Mouse (Mus musculus) midbrain, embryonic 15.5 days (tissue): ENCODE measurements around the gene Trip13. TPM values are rescaled to one million over a fixed set of nuclear protein-coding genes. Genes with fewer than 3 reads are reported as not detected.

ENCODE experiments used
- ATAC-seq: fragments of 200-750 bp; cut with Nextera tagmentation; replicated peaks from 2 replicates; pipeline ENCODE4 v1.8.0; 2017; ENCODE audit warnings: moderate TSS enrichment
- H3K27ac ChIP-seq: fragments of 300-500 bp; sonication (generic); 2 replicates; pipeline ENCODE4 v1.5.1; 2015; ENCODE audit warnings: mild to moderate bottlenecking, inconsistent platforms
- H3K27me3 ChIP-seq: fragments of 300-500 bp; sonication (generic); replicated peaks from 2 replicates; pipeline ENCODE4 v1.6.1; 2015; ENCODE audit warnings: inconsistent platforms
- H3K36me3 ChIP-seq: fragments of 300-500 bp; sonication (generic); replicated peaks from 2 replicates; pipeline ENCODE4 v1.6.1; 2015; ENCODE audit warnings: inconsistent platforms
- H3K4me1 ChIP-seq: fragments of 300-500 bp; sonication (generic); 2 replicates; pipeline ENCODE4 v1.6.1; 2015; ENCODE audit warnings: inconsistent platforms
- H3K4me2 ChIP-seq: fragments of 300-500 bp; sonication (generic); 2 replicates; pipeline ENCODE4 v1.6.1; 2015; ENCODE audit warnings: inconsistent platforms, mild to moderate bottlenecking, moderate library complexity
- H3K4me3 ChIP-seq: fragments of 300-500 bp; sonication (generic); 2 replicates; pipeline ENCODE4 v1.5.1; 2015; ENCODE audit warnings: mild to moderate bottlenecking, inconsistent platforms
- H3K9ac ChIP-seq: fragments of 300-500 bp; sonication (generic); 2 replicates; pipeline ENCODE4 v1.6.1; 2015; ENCODE audit warnings: mild to moderate bottlenecking, inconsistent platforms
- H3K9me3 ChIP-seq: fragments of 300-500 bp; sonication (generic); 2 replicates; pipeline ENCODE4 v1.6.1; 2016; ENCODE audit warnings: inconsistent platforms
- WGBS: fragments of 180-500 bp; shearing (Covaris S2); methylation state at CpG from one replicate; pipeline ENCODE4 v1.1.7; 2015; ENCODE audit warnings: mixed read lengths; 5-methylcytosine and 5-hydroxymethylcytosine counted together
- polyA plus RNA-seq: library from polyadenylated mRNA; unstranded; fragments of >200 nt; fragmentation: Nextera tagmentation; extraction: Ambion mirVana; gene quantifications from 2 replicates; pipeline ENCODE4 v1.2.1, GENCODE M21; 2015

Gene Trip13
- 11.6 and 13.0 TPM in 2 replicates for polyA plus RNA-seq

DNA sequence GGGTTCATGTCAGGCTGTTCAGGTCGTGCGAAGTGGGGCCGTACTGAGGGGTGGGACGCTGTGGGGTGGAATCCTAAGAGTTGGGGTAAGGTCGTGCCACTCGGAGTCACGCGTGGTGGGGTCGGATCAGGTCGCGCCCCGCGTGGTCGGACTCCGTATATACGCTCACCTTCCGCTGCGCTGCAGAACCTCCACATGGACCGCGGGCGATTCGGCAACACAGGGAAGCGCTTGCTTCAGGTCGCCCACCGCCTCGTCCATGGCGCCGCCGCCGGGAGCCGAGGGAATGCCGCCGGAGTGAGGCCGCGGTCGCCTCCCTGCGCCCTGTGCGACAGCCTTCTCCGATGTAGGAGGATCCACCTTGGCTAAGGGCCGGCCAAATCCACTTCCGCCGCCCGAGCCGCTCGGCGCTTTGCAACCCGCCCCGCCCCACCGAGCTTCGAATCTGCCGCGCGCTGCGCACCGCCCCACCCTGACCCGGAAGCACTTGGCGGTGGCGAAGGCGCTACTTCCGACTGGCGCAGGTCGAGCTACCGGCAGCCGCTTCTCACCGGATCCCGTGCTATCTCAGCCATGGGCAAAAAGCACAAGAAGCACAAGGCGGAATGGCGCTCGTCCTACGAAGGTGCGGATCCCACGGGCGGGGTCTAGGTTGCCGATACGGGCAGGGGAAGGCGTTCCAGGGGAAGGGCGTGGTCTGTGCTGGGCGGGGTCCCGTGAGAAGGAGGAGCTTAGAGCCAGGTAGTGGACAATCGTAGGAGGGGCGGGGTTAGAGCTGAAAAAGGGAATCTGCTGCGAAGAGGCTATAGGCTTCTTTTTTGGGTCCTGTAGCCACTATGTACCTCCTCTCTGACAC is at the start of gene Trip13, which contains the start of gene Brd9:
Gene Trip13, minus strand, starts transcription at position 464 of the 856 bp plus-strand sequence.
Gene Brd9, plus strand, starts transcription at position 491 of the 856 bp plus-strand sequence.
- WGBS, result under 1% methylated on average over 82 of the region's 82 CpGs
- ATAC-seq, result peak; percentile 98
- H3K36me3 ChIP-seq, result peaks cover 18% of the 10 kb centered on the region

DNA sequence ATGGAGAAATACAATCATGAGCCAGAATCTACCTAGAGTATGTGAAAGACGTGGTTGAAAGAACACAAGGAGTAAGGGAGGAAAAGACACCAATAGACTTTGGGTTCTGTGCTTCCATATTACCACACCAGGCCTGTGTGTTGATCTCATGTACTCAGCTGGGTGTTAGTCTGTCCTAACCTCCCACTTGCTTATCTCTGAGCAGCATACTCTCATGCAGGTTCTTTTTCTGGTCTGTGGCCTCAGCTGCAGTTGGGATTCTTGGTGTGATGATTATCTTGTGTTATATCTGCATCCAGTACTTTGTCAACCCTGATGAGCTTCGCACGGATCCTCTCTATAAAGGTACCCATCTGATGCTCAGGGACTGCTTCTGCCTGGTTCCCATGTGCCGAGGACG is 39.4 kb upstream of the Trip13 start:
- 91% methylated on average over 5 of the region's 5 CpGs for WGBS
- Histone ChIP-seq H3K9me3 (no peaks in the 10 kb centered on the region), H3K4me3 (no peak overlapping the region), H3K4me2 (no peak overlapping the region), H3K4me1 (no peaks in the 10 kb centered on the region), H3K27me3 (no peaks in the 10 kb centered on the region), H3K9ac (no peak overlapping the region), H3K27ac (no peak overlapping the region), H3K36me3 (no peaks in the 10 kb centered on the region)
- ATAC-seq, result no peak

More for the DNA sequence above, at the start of gene Trip13, which contains the start of gene Brd9:
- H3K27me3 ChIP-seq, result no peaks in the 10 kb centered on the region
- H3K4me3 ChIP-seq, result peak within 1 kb of the TSS; percentile 86
- H3K9ac ChIP-seq, result peak within 1 kb of the TSS; percentile 73
- peaks cover 17% of the 10 kb centered on the region for H3K4me1 ChIP-seq
- H3K9me3 ChIP-seq, result no peaks in the 10 kb centered on the region
- H3K4me2 ChIP-seq, result peak within 1 kb of the TSS; percentile 88
- H3K27ac ChIP-seq, result peak within 1 kb of the TSS; percentile 89

DNA sequence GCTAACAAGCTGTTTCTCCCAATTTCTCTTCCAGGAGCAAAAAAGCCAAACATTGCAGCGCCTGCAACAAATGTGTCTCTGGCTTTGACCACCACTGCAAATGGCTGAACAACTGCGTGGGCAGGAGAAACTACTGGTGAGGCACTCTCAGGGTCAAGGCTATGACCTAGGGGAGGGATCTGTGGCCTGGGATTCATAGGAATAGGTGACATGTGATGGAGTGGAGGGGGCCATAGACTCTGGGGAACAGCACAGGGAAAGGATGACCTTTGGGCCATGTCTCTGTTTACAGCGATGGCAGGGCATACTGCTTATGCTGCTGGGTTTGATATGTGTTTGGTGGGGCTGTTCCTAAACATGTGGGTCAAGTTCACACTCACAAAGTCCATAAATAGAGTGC is 36.9 kb upstream of the Trip13 start:
- WGBS, result 90% methylated on average over 3 of the region's 3 CpGs
- no peak overlapping the region for H3K4me2 ChIP-seq
- H3K4me3 ChIP-seq, result no peak overlapping the region
- no peaks in the 10 kb centered on the region for H3K9me3 ChIP-seq
- H3K36me3 ChIP-seq, result no peaks in the 10 kb centered on the region
- H3K9ac ChIP-seq, result no peak overlapping the region
- no peaks in the 10 kb centered on the region for H3K27me3 ChIP-seq
- no peaks in the 10 kb centered on the region for H3K4me1 ChIP-seq
- ATAC-seq, result no peak
- no peak overlapping the region for H3K27ac ChIP-seq

DNA sequence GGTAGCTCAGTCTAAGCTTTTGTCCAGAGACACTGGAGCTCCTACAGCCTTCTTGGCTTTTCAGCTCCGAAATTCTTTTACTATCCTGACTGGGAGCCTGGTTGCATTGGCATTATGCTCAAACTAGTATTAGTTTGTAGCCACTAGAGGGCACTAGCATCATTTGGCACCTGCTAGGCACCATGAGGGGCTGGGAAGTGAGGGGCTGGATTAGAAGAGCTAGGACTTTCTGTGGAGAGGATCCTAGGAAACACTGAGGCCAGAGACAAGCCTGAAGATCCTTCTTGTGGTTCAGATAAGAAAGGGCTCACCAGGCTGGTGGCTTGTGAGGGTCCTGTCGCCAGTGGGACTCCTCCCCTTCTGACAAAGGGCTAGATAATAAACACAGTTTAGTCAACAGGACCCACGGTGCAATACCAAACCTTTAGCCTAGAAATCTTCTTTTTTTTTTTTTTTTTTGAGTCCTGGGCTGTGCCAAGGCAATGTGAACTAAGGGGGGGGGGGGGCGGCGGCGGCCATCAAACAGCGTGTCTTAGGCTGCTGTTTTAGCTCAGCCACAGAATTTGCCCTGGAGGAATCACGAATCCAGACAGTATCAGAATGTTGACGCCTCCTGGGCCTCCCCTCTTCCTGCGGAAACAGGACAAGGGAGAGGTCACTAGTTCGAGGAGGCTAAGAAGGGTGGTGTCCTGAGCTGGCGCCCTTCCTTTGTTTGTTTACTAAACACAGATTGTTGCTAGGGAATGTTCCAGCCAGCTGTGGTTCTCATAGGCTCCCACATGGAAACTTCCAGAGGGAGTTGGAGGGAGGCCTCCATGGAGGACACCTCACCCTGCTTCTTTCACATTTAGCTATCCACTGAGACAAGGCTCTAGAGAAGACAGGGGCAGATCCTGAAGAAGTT is 33.2 kb upstream of the Trip13 start:
- Histone ChIP-seq H3K36me3 (no peaks in the 10 kb centered on the region), H3K27ac (no peak overlapping the region), H3K4me3 (no peak overlapping the region), H3K9me3 (no peaks in the 10 kb centered on the region), H3K4me1 (no peaks in the 10 kb centered on the region), H3K27me3 (no peaks in the 10 kb centered on the region), H3K9ac (no peak overlapping the region), H3K4me2 (0 out of 2 replicates have a peak overlapping the region, but pooled peaks have one; percentile 18)
- ATAC-seq, result peak; percentile 89
- 45% methylated on average over 12 of the region's 12 CpGs for WGBS

DNA sequence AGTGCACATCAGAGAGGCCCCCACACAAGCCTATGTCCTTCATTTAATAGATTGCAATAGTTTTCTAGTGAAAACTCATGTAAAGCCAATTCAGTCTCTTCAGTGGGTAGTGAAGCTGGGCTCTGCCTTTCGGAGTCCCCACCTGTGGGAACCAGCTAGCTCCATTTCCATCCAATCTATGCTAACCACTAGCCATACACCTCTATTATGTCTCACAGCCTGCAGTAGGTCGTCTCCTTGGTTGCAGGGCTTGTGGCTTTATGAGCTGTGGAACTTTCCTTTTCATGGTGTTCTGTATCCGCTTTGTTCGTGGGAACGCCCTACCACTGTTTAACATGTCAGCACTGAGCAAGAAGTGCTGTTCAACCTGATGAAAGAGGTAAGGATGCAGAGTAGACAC is 26.0 kb upstream of the Trip13 start, which contains the start of gene Zdhhc11:
Gene Zdhhc11, plus strand, starts transcription at position 301 of the 400 bp plus-strand sequence.
- Histone ChIP-seq H3K4me3 (no peak within 1 kb of the TSS), H3K4me1 (no peaks in the 10 kb centered on the region), H3K27ac (no peak within 1 kb of the TSS), H3K9ac (no peak within 1 kb of the TSS), H3K27me3 (no peaks in the 10 kb centered on the region), H3K9me3 (no peaks in the 10 kb centered on the region), H3K36me3 (peaks cover 30% of the 10 kb centered on the region), H3K4me2 (no peak within 1 kb of the TSS)
- ATAC-seq, result no peak
- WGBS, result 90% methylated on average over 5 of the region's 5 CpGs

DNA sequence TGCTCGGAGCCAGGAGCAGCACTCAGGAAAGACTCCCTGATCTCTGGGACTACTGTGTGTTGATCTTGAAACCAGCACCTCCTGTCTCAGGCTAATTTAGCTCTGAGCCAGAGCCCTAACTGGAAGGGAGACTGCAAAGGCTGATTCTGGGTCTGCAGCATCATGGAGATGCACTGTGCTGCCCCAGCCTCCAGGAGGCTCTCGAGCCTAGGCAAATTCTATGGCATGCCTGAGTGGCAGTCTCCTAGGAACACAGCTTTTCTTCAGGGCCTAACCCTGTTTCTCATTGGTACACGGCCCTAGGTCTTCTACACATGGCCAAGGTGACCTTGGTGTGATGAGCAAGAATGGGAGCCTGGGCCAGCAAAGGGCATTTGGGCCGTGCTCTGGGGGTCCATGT is 23.6 kb upstream of the Trip13 start:
- Histone ChIP-seq H3K36me3 (peaks cover 48% of the 10 kb centered on the region), H3K9me3 (no peaks in the 10 kb centered on the region), H3K27me3 (no peaks in the 10 kb centered on the region), H3K27ac (no peak overlapping the region), H3K4me2 (no peak overlapping the region), H3K4me3 (no peak overlapping the region), H3K4me1 (no peaks in the 10 kb centered on the region), H3K9ac (no peak overlapping the region)
- peak; percentile 51; the same call in 1 of the 2 replicates for ATAC-seq
- WGBS, result 79% methylated on average over 4 of the region's 4 CpGs

DNA sequence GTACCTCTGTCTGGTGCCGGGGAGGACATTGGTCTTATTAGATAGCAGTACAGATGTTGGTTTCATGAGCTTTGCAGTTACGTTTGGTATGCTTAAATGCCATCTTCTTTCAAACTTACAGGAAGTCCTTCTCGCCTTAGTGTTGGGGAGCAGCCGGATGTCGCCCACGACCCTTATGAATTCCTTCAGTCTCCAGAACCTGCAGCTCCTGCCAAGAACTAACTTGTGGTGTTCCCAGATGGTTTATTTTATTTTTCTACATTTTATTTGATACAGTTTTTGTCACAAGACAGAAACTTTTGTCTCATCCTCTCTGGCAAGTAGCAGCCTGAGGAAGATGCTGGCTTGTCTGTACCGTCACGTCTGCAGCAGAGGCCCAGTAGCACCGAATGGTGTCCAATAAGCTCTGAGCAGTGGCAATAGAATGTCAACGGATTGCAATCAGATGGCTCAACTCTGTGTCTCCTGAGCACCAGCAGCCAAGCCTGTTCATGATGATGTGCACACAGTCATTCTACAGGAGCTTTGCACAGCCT is 22.6 kb upstream of the Trip13 start:
- H3K27me3 ChIP-seq, result no peaks in the 10 kb centered on the region
- WGBS, result 95% methylated on average over 10 of the region's 10 CpGs
- H3K36me3 ChIP-seq, result peaks cover 57% of the 10 kb centered on the region

DNA sequence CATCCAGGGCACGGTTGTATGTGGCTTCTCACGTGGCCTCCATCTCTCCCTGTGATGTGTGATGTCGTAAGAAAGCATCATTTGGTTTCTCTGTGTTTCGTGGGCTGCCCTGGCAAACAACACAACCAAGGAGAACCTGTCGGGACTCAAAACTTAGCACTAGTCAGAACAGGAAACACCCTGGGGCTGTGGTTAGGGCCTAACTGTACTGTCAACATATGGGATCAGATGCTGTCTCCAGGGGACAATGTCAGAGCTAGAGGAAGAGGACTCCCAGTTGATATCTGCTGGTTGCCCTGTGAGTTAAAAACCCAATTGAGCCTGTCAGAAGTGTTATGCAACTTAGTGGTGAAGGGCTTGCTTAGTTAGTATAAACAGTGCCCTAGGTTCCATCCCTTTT is 17.9 kb upstream of the Trip13 start:
- 91% methylated on average over 5 of the region's 5 CpGs for WGBS
- ATAC-seq, result no peak
- H3K27me3 ChIP-seq, result no peaks in the 10 kb centered on the region

More for the DNA sequence above, 22.6 kb upstream of the Trip13 start:
- ATAC-seq, result no peak
- Histone ChIP-seq H3K9ac (no peak overlapping the region), H3K4me3 (no peak overlapping the region), H3K4me2 (no peak overlapping the region), H3K9me3 (no peaks in the 10 kb centered on the region), H3K27ac (no peak overlapping the region), H3K4me1 (no peaks in the 10 kb centered on the region)

DNA sequence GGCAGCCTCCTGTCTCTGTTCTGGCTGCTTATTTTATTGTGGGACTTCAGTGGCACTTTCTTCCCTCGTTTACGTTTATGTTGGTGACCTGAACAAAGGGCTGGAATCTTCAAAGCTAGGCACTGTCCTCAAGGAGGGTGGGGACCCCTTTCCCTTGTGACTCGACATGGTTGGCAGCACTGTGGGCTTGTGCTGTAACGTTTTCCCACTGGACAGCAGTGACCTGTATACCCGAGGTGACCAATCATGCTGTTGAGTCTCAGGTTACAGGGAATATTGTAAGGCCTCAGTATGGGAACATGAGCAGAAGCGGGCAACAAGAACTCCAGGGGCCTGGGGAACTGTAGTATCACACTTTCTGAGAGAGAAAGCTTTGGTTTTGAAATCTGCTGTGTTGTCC is 17.1 kb upstream of the Trip13 start:
- Histone ChIP-seq H3K36me3 (peaks cover 80% of the 10 kb centered on the region), H3K27me3 (no peaks in the 10 kb centered on the region), H3K27ac (no peak overlapping the region), H3K9me3 (no peaks in the 10 kb centered on the region), H3K4me1 (no peaks in the 10 kb centered on the region), H3K4me3 (no peak overlapping the region), H3K4me2 (no peak overlapping the region), H3K9ac (no peak overlapping the region)
- ATAC-seq, result no peak
- WGBS, result 81% methylated on average over 6 of the region's 6 CpGs

More for the DNA sequence above, 17.9 kb upstream of the Trip13 start:
- H3K4me2 ChIP-seq, result no peak overlapping the region
- peaks cover 80% of the 10 kb centered on the region for H3K36me3 ChIP-seq
- no peak overlapping the region for H3K27ac ChIP-seq
- H3K4me1 ChIP-seq, result no peaks in the 10 kb centered on the region
- H3K4me3 ChIP-seq, result no peak overlapping the region
- H3K9ac ChIP-seq, result no peak overlapping the region
- no peaks in the 10 kb centered on the region for H3K9me3 ChIP-seq

DNA sequence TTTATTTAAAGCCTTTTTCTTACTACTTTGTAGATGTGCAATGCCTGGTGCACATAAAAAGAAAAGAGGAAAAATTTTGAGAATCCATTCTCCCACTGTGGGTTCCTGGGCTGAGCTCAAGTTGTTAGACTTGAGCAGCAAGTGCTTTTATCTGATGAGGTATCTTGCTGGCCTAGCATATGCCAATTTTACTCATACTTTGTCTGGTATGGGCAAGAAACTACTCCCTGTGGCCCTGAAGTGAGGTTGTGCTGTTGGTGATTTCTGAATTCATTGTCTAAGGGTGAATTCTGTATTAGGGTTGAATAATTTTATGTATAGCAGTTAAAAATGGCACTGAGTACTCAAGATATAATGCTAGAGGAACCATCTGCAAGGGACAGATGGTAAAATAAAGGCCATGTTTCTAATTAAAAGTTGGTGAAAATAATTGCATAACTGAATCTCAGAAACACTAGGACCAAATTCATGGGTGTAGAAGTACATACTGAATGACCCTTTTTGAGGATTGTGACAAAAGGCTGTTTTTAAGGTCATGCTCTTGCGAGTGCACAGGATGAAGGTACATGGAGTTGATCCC is 16.1 kb upstream of the Trip13 start:
- ATAC-seq, result no peak
- peaks cover 81% of the 10 kb centered on the region for H3K36me3 ChIP-seq
- no peaks in the 10 kb centered on the region for H3K27me3 ChIP-seq
- no peak overlapping the region for H3K27ac ChIP-seq
- H3K4me1 ChIP-seq, result no peaks in the 10 kb centered on the region
- H3K9me3 ChIP-seq, result no peaks in the 10 kb centered on the region
- no peak overlapping the region for H3K9ac ChIP-seq
- no peak overlapping the region for H3K4me2 ChIP-seq
- WGBS, result 97% methylated on average over 1 of the region's 1 CpGs
- H3K4me3 ChIP-seq, result no peak overlapping the region

DNA sequence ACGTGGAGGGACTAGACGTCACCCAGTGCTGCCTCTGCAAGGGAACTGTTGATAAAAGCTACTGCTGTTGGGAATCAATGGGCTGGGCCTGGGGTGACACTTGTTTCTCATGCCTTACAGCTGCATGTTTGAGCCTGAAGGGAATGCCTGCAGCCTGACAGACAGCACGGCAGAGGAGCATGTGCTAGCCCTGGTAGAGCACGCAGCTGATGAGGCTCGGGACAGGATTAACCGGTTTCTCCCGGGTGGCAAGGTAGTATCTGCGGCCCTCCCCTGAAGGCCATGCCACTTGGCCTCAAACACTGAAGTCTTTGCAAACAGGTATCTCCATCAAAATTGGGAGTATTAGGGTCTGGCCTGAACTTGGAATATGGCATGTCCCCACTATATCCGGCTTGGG is 7.0 kb upstream of the Trip13 start:
- Histone ChIP-seq H3K36me3 (peaks cover 82% of the 10 kb centered on the region), H3K9ac (no peak overlapping the region), H3K4me2 (no peak overlapping the region), H3K27ac (no peak overlapping the region), H3K4me3 (no peak overlapping the region), H3K27me3 (no peaks in the 10 kb centered on the region), H3K9me3 (no peaks in the 10 kb centered on the region), H3K4me1 (no peaks in the 10 kb centered on the region)
- 94% methylated on average over 9 of the region's 9 CpGs for WGBS
- no peak for ATAC-seq
